Mouse (Mus musculus) brown adipose tissue, adult 24 weeks (tissue): Measurements from ENCODE around the gene Vmn1r7. TPM values are rescaled to one million over a fixed set of nuclear protein-coding genes. Genes with fewer than 3 reads are reported as not detected.
"Not testable (repeated sequence)": the region's sequence is repeated elsewhere in the genome, so short reads cannot be mapped to it uniquely, and the experiment has no call there.

Source experiments
- H3K27ac ChIP-seq: fragments of 200-500 bp; replicated peaks from 2 replicates; pipeline ENCODE4 v1.5.1; 2012; ENCODE audit warnings: low read depth, mild to moderate bottlenecking, low read length
- H3K4me1 ChIP-seq: fragments of 200-500 bp; 2 replicates; pipeline ENCODE4 v1.6.1; 2012; ENCODE audit warnings: low read length, mixed read lengths; ENCODE audit not compliant: control insufficient read depth, insufficient read depth, insufficient read length
- H3K4me3 ChIP-seq: fragments of 200-500 bp; 2 replicates; pipeline ENCODE4 v1.5.1; 2012; ENCODE audit warnings: low read depth, mild to moderate bottlenecking, low read length, moderate library complexity; ENCODE audit not compliant: insufficient read depth
- polyA plus RNA-seq: library from polyadenylated mRNA; stranded (reverse); fragments of >200 nt; gene quantifications from 2 replicates; pipeline ENCODE4 v1.2.4, GENCODE M21; 2012; ENCODE audit not compliant: missing spikeins, insufficient read depth, insufficient read length

Vmn1r7 gene
- polyA plus RNA-seq = not detected in 2 replicates

DNA sequence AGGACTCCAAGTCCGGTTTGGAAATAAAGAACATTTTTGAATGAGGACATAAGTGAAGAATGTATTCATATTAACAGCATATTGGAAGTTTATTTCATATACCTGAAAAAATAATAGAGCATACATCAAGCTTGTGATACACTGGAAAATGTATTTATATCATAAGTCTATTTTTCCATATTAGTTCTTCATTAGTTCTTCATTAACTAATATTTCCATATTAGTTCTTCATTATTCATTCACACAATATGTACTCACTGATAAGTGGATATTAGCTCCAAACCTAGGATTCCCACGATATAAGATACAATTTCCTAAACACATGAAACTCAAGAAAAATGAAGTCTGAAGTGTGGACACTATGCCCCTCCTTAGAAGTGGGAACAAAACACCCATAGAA lies at the start of gene Vmn1r7:
TSS of gene Vmn1r7 (minus strand) at position 101 of the 400 bp plus-strand sequence.
- H3K4me3 ChIP-seq, H3K27ac ChIP-seq, H3K4me1 ChIP-seq: not testable (repeated sequence)

GRCm38 (mm10) chr6:57066487-57066886 lies 41.4 kb upstream of the Vmn1r7 start, which contains the start of gene Vmn1r9:
Vmn1r9 (plus strand) TSS chr6:57066787.
- Histone ChIP-seq H3K4me1 (no peaks in the 10 kb centered on the region), H3K27ac (no peak within 1 kb of the TSS), H3K4me3 (no peak within 1 kb of the TSS)

GRCm38 (mm10) chr6:57063730-57064129 lies 38.6 kb upstream of the Vmn1r7 start:
- Histone ChIP-seq H3K4me1 (no peaks in the 10 kb centered on the region), H3K4me3 (no peak overlapping the region), H3K27ac (no peak overlapping the region)

- H3K4me1 ChIP-seq = no peaks in the 10 kb centered on the region
- no peak overlapping the region for H3K4me3 ChIP-seq
- no peak overlapping the region for H3K27ac ChIP-seq
Measured at GRCm38 (mm10) chr6:57034674-57035073, 9.6 kb upstream of the Vmn1r7 start.

DNA sequence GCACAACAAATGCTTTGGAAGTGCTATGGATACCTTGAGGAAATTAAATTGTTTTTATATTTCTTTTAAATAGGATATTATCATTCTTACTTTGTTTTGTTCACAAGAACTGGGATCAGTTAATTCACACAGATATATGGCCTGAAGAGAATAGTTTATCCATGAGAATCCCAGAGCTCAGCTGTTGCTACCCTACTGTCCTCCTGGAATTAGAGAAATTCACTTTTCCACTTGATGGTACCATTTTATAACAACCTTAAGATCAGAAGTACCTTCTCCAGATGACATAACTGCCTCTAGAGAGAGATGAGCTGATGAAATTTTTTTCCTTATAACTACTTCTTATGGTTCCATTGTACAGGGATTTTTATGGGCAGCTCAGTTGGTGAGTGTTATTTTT lies 6.9 kb upstream of the Vmn1r7 start, which contains the start of gene Vmn1r8:
TSS of gene Vmn1r8 (plus strand) at position 301 of the 400 bp plus-strand sequence.
- H3K4me1 ChIP-seq = no peaks in the 10 kb centered on the region
- H3K27ac ChIP-seq = no peak within 1 kb of the TSS
- H3K4me3 ChIP-seq = no peak within 1 kb of the TSS

DNA sequence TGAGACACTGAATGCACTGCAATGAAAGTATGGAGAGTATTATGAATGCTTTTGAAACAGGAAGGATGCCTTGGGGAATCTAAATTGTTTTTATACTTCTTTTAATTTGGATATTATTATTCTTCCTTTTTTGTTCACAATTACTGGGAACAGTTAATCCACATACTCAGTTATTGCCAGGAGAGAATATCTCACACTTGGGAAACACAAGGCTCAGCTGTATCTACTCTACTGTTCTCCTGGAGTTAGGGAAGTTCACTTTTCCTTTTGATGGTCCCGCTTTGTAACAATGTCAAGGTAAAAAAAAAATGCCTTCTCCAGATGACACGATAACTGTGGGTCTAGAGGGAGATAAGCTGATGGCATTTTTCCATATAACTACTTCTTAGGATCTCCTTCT lies 28.2 kb downstream of the Vmn1r7 start, which contains the start of gene Vmn1r6:
TSS of gene Vmn1r6 (plus strand) at position 301 of the 400 bp plus-strand sequence.
- H3K4me3 ChIP-seq = no peak within 1 kb of the TSS
- H3K27ac ChIP-seq = no peak within 1 kb of the TSS
- H3K4me1 ChIP-seq = no peaks in the 10 kb centered on the region

Other genes with a start within 250 kb of the Vmn1r7 start
- 15.4 and 16.1 TPM in 2 replicates for gene Kbtbd2, start 227.5 kb downstream of the Vmn1r7 start, polyA plus RNA-seq
- gene Fkbp9, start 193.3 kb downstream of the Vmn1r7 start, polyA plus RNA-seq = 44.6 and 50.2 TPM in 2 replicates
- gene Nt5c3, start 101.4 kb downstream of the Vmn1r7 start, polyA plus RNA-seq = 18.6 and 28.2 TPM in 2 replicates
- 0.52 and 0.75 TPM in 2 replicates for gene Vmn1r4, start 101.3 kb downstream of the Vmn1r7 start, polyA plus RNA-seq
- gene Vmn1r5, start 55.1 kb downstream of the Vmn1r7 start, polyA plus RNA-seq = not detected in 2 replicates
- not detected in 2 replicates for gene Vmn1r6, start 28.1 kb downstream of the Vmn1r7 start, polyA plus RNA-seq
- gene Vmn1r8, start 7.0 kb upstream of the Vmn1r7 start, polyA plus RNA-seq = not detected in 2 replicates
- not detected in 2 replicates for gene Vmn1r9, start 41.5 kb upstream of the Vmn1r7 start, polyA plus RNA-seq
- gene Vmn1r10, start 84.1 kb upstream of the Vmn1r7 start, polyA plus RNA-seq = not detected in 2 replicates
- gene Vmn1r11, start 108.1 kb upstream of the Vmn1r7 start, polyA plus RNA-seq = not detected in 2 replicates
- gene Vmn1r12, start 131.6 kb upstream of the Vmn1r7 start, polyA plus RNA-seq = not detected in 2 replicates
- 0.20 TPM in 1 of 2 replicates, not detected in the other for gene Vmn1r13, start 178.0 kb upstream of the Vmn1r7 start, polyA plus RNA-seq
- gene Vmn1r14, start 206.4 kb upstream of the Vmn1r7 start, polyA plus RNA-seq = not detected in 2 replicates
- gene Vmn1r15, start 232.6 kb upstream of the Vmn1r7 start, polyA plus RNA-seq = not detected in 2 replicates